Comparison of ENCODE assay signal across 10 mouse cellular contexts in the genomic region with DNA sequence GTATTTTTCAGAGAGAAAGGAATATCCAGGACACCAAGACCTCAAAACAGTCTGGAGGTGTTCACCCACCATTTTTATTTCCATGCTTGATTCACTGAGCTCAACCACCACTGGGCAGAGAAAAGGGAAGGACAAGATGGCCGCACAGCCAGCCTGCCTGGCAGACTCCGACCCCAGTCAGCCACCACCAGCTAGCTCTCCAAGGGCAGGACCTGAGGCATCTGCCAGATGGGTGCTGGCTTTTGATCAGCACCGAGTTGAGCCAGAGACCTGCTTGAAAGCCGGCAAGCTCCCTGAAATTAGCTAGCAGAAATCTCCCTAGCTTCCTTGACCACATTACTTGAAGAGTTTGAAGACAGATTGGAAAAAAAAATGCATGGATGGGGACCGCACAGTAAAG.
DNase-seq lines count a peak whose midpoint lies in the region; ATAC-seq and TF ChIP-seq lines count a peak whose summit lies in the region.
"Had no signal": no experiment of that assay in that cellular context is flagged by ENCODE, and none has a peak within 500 bp of the region (broad histone marks: within the 10 kb centered on the region; RNA-seq: fewer than 3 reads in every experiment).

No protein-coding gene starts in this region.

- peak overlapping the region; percentile 66 for H3K9ac ChIP-seq in forebrain, embryonic 13.5 days
- H3K9ac ChIP-seq in hindbrain, embryonic 16.5 days (ENCODE audit: low read depth, low read length): peak overlapping the region; percentile 77; the same call in 1 of the 2 replicates
- no peak overlapping the region; the same call in 1 of the 2 replicates for H3K9ac ChIP-seq in neural tube, embryonic 14.5 days (replicated peaks; ENCODE audit: low read depth, low read length)

- no peak for ATAC-seq in forebrain, embryonic 13.5 days
- no peak for ATAC-seq in hindbrain, embryonic 16.5 days
- ATAC-seq in neural tube, embryonic 14.5 days (ENCODE audit: low read depth): no peak

- H3K36me3 ChIP-seq in forebrain, embryonic 13.5 days (ENCODE audit: poor library complexity, severe bottlenecking): no peaks in the 10 kb centered on the region
- H3K36me3 ChIP-seq in hindbrain, embryonic 16.5 days (ENCODE audit: control insufficient read depth, insufficient read depth, low read length): no peaks in the 10 kb centered on the region
- H3K36me3 ChIP-seq in neural tube, embryonic 14.5 days (ENCODE audit: control insufficient read depth, insufficient read depth, low read length): no peaks in the 10 kb centered on the region

- H3K4me2 ChIP-seq in forebrain, embryonic 13.5 days: no peak overlapping the region
- H3K4me2 ChIP-seq in hindbrain, embryonic 16.5 days (ENCODE audit: low read length): peak overlapping the region; percentile 77; the same call in 1 of the 2 replicates
- H3K4me2 ChIP-seq in neural tube, embryonic 14.5 days (ENCODE audit: low read depth, low read length): no peak overlapping the region; the same call in 1 of the 2 replicates

- H3K4me3 ChIP-seq in forebrain, embryonic 13.5 days: no peak overlapping the region
- no peak overlapping the region for H3K4me3 ChIP-seq in hindbrain, embryonic 16.5 days (ENCODE audit: low read length)
- H3K4me3 ChIP-seq in neural tube, embryonic 14.5 days (ENCODE audit: low read depth, low read length): no peak overlapping the region
- H3K4me3 ChIP-seq in cerebellum, adult 2 months (replicated peaks; ENCODE audit: insufficient read depth, low read depth, low read length): no peak overlapping the region

- TF ChIP-seq CTCF in cerebellum, adult 2 months (IDR thresholded peaks at IDR 0.05; ENCODE audit: borderline replicate concordance, insufficient read depth, low read depth, low read length): no peak

- WGBS in forebrain, embryonic 13.5 days: 81% methylated on average over 5 of the region's 5 CpGs
- 50% methylated on average over 5 of the region's 5 CpGs for WGBS in hindbrain, embryonic 16.5 days
- WGBS in neural tube, embryonic 14.5 days: 75% methylated on average over 5 of the region's 5 CpGs
- 33% methylated on average over 5 of the region's 5 CpGs for WGBS in cerebellum, adult 2 months

- TF ChIP-seq POLR2A in cerebellum, adult 2 months (IDR thresholded peaks at IDR 0.05; ENCODE audit: borderline replicate concordance, insufficient read depth, low read length): no peak

- peak; percentile 15 for DNase-seq in kidney, postnatal 10 days
- no peak for DNase-seq in kidney, postnatal 4 days
- no peak for DNase-seq in cerebellum, adult 2 months
- no peak for DNase-seq in thymus, adult 18-20 months
- DNase-seq in layer of hippocampus, postnatal 36 days: no peak
- DNase-seq: kidney, adult 18-20 months; lung, postnatal 10 days had no signal

- peaks cover 51% of the 10 kb centered on the region for H3K4me1 ChIP-seq in forebrain, embryonic 13.5 days
- H3K4me1 ChIP-seq in hindbrain, embryonic 16.5 days (ENCODE audit: control insufficient read depth, insufficient read depth, low read depth, low read length): peaks cover 37% of the 10 kb centered on the region
- peaks cover 34% of the 10 kb centered on the region for H3K4me1 ChIP-seq in neural tube, embryonic 14.5 days (ENCODE audit: control insufficient read depth, insufficient read depth, low read length)
- H3K4me1 ChIP-seq in cerebellum, adult 2 months (ENCODE audit: control insufficient read depth, insufficient read depth, low read length): no peaks in the 10 kb centered on the region; the same call in 1 of the 2 replicates

- H3K27ac ChIP-seq in forebrain, embryonic 13.5 days: peak overlapping the region; percentile 97
- peak overlapping the region; percentile 96 for H3K27ac ChIP-seq in hindbrain, embryonic 16.5 days (ENCODE audit: low read depth, low read length)
- H3K27ac ChIP-seq in neural tube, embryonic 14.5 days (ENCODE audit: low read depth, low read length): peak overlapping the region; percentile 96
- H3K27ac ChIP-seq in cerebellum, adult 2 months (ENCODE audit: insufficient read depth, low read length): no peak overlapping the region

- H3K27me3 ChIP-seq in forebrain, embryonic 13.5 days: no peaks in the 10 kb centered on the region
- H3K27me3 ChIP-seq in hindbrain, embryonic 16.5 days (replicated peaks; ENCODE audit: control insufficient read depth, insufficient read depth, low read length): no peaks in the 10 kb centered on the region
- H3K27me3 ChIP-seq in neural tube, embryonic 14.5 days (ENCODE audit: control insufficient read depth, insufficient read depth, low read length): no peaks in the 10 kb centered on the region
- H3K27me3 ChIP-seq in cerebellum, adult 2 months (ENCODE audit: control insufficient read depth, insufficient read depth, low read length): no peaks in the 10 kb centered on the region; the same call in 1 of the 2 replicates

- no peaks in the 10 kb centered on the region for H3K9me3 ChIP-seq in forebrain, embryonic 13.5 days (replicated peaks)
- H3K9me3 ChIP-seq in hindbrain, embryonic 16.5 days (ENCODE audit: control insufficient read depth, low read length): no peaks in the 10 kb centered on the region
- H3K9me3 ChIP-seq in neural tube, embryonic 14.5 days (ENCODE audit: control insufficient read depth, low read length): no peaks in the 10 kb centered on the region
